Mouse (Mus musculus) lung, adult 2 months (tissue): Measurements from ENCODE around the gene Lancl1.

Experiments used
- CTCF ChIP-seq: fragments of 200-500 bp; IDR thresholded peaks from 2 replicates; pipeline ENCODE4 v1.5.1; 2011; ENCODE audit warnings: mild to moderate bottlenecking, low read length, control low read depth; ENCODE audit not compliant: insufficient read depth
- POLR2A ChIP-seq: fragments of 200-500 bp; IDR thresholded peaks from 2 replicates; pipeline ENCODE4 v1.6.1; 2011; ENCODE audit warnings: low read depth, mild to moderate bottlenecking, control low read depth, low read length, borderline replicate concordance; ENCODE audit errors: extremely low read depth

DNA sequence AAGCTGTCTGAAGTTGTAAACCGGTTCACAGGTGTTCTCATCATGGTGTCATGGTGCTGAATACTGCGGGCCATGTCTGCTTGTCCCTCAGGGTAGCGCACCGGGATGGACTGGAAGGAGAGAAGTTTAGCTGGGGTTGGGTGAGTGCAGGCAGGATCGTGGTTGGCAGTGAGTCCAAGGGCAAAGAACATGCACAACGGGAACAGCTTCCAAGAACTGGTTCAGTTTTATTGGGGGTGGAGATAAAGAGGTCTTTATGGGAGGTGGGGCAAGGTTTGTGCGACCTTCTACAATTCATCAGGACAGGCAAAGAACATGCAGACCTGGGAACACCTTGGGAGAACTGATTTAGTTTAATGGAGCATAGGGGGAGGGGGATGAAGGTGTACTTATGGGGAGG is 17.1 kb upstream of the Lancl1 start:
- TF ChIP-seq CTCF (no peak), POLR2A (no peak)
